Mouse (Mus musculus) liver, adult 2 months (tissue): ENCODE data around the gene Ifnl2.

ENCODE experiments used
- CTCF ChIP-seq: fragments of 200-500 bp; IDR thresholded peaks from 2 replicates; pipeline ENCODE4 v1.5.1; 2011; ENCODE audit warnings: low read depth, low read length, control low read depth
- POLR2A ChIP-seq: fragments of 200-500 bp; IDR thresholded peaks from 2 replicates; pipeline ENCODE4 v1.6.1; 2011; ENCODE audit warnings: low read length, control low read depth; ENCODE audit not compliant: insufficient read depth; ENCODE audit errors: extremely low read depth

DNA sequence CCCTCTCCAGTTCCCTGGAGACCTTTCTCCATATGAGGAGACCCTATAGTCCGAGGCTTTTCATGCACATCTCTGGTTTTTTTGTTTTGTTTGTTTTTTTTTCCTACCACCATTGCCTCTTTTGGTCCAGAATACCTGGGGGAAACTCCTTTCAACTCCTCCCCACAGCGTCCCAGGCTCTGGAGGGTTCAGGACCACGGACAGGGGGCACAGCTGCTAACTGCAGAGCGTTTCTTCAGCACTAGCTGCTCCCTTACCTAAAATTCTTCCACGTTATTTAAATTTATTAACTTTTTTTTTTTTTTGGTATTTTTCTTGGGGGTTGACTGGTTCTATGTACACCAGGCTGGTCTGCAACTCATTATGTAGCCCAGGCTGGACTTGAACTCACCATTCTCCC lies 4.7 kb downstream of the Ifnl2 start:
- TF ChIP-seq POLR2A (no peak), CTCF (no peak)
